Mouse (Mus musculus): Measurements from ENCODE around the gene Cuta. TPM values are rescaled to one million over a fixed set of nuclear protein-coding genes. Genes with fewer than 3 reads are reported as not detected.
A peak's percentile ranks its signal among the peaks of the same experiment; 100 is the strongest.

Cuta gene
- total RNA-seq, 2 experiments from 2014 or later: 78.8 TPM

- intact Hi-C loops (cut with DNase I): no loop called here
- no peak for DNase-seq
Observed at GRCm38 (mm10) chr17:26893492-26893891, 45.9 kb downstream of the Cuta start.

DNA sequence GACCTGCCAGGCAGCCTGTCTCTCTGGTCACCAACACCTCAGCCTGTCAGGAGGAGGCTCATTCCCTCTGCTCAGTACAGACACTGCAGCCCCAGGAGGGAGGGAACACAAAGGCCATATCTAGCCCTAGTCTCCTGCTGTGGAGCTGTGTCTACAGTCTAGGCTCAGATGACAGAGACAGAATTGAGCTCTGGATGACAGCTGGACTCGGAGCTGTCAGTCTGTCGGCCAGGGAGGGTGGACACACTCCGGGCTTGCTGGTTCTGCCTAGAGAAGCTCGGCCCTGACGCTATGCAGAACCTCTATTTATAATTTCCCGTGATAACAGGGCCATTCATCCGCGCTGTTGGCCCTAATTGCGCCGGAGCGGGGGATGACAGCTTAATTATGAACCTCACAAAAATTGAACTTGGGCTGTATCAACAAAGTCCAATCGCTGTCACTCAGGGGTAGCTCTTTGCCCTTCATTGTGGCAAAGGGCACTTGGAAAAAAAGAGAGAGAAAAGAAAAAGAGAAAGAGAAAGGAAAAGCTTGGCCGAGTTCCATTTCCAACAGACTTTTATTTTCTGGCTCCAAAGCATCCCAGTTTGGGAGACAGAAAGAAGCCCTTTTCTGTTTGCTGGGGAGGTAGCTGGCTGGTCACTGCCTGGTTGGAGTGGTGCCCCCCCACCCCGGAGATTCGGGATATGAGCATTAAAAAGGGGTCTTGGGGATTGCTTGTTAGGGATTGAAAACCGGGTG, 46.6 kb downstream of the Cuta start:
- intact Hi-C loops (cut with DNase I): no loop called here
- DNase-seq: no peak

GRCm38 (mm10) chr17:26887926-26888325, 51.4 kb downstream of the Cuta start:
- intact Hi-C loops (cut with DNase I): loop anchor here (5.0 to 10.0 kb wide), 2 partner anchors 96 to 213 kb away; no protein-coding TSS in a partner anchor
- DNase-seq: no peak

DNA sequence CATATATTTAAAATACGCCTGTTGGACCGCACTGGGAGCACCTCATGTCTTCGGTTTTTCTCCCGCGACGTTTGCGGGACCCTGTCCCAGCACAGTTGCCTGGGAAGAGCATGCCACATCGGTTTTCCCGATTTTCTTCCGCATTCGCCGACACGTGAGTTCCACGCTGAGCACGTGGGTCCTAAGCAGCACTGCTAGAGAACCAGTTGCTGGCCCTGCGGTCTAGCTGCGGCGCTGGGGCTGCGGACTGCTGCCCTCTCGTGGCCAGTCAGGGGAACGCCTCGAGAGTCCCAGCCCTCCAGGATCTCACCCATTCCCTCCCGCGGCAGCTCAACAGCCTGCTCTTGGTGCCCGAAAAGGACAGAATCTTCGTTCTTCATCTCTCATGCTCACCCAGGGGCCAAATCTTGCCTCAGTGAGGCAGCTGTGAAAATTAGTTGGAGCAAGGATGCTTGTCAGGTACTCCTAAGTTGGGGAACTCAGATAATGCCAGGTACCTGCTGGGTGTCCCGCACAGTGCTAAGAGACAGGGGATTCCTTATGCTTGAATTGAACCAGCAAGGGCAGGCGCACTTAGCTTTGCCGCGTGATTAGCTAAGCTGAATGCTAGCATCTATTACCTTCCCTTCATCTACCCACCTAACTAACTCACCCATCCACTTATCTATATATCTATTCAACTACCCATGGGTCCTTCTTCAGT, 53.2 kb downstream of the Cuta start:
- intact Hi-C loops (cut with DNase I): loop anchor here (5.0 to 10.0 kb wide), 2 partner anchors 94 to 211 kb away; no protein-coding TSS in a partner anchor
- peak; percentile 80 for DNase-seq

DNA sequence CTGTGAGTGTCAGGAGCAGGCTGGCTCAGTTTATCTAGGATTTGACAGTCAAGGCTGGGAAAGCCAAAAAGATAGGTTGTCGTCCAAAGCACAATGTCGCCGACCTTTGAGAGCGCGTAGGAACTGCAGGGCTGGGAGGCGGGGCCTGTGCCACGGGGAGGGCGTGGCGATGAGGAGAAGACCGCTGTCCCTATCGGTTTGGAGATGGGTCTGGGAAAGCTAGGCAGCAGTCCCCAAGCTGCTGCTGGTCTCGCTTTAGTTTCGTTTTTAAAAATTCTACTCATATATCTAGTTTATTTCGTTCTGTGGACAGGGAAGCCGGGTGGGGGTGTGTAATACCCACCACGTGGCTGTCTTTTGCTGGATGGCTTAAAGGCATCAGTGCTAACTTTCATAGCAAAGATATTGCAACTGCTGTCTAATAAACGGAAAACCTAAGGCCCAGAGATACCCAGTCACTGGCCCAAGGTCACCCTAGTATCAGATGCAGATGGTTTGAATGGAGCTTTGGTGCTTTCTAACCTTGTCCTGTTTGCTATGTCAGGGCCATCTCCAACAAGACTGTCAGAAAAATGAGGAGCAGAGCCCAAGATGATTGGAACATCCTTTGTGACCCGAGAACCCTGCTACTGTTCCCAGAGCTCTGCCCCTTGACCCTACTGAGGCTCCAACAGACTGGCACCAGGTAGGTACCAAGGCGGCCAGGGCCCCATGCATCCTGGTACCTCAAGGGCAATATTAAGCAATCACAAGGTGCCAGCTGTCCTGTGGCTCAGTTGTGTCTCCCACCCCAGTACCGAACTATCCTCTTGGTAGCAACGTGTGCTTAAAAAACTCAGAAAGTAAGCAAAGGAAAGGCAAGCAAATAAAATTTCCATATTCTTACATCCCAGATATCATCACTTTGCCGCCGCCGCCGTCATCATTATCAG, 54.1 kb downstream of the Cuta start:
- intact Hi-C loops (cut with DNase I): loop anchor here (5.0 to 10.0 kb wide), 2 partner anchors 93 to 210 kb away; no protein-coding TSS in a partner anchor
- peak; percentile 81 for DNase-seq

Small RNA genes lying within 50 kb of the gene (microRNA-seq; reads per million reads assigned to microRNA genes)
- gene Gm27775 (not detected), gene Mir3083 (19.6 reads per million, percentile 35 among the genes with 10 or more reads in this experiment), gene Mir6968 (4.2 reads per million, percentile 9 among the genes with 10 or more reads in this experiment)

Other genes starting within 250 kb of the Cuta start
- gene Crebrf, start 223.9 kb downstream of the Cuta start, total RNA-seq (2021): 10 to 100 TPM; 25.8 to 26.5 TPM
- gene Bnip1, start 158.5 kb downstream of the Cuta start, total RNA-seq (2021): 10 to 100 TPM; 39.1 to 42.9 TPM
- gene Nkx2-5, start 94.6 kb downstream of the Cuta start, total RNA-seq (2021): not detected
- gene Kifc5b, start 22.5 kb downstream of the Cuta start, total RNA-seq (2021): 1 to 10 TPM; 4.8 to 6.0 TPM
- gene Phf1, start 6.5 kb downstream of the Cuta start, total RNA-seq (2021): 10 to 100 TPM; 30.5 to 33.6 TPM
- 100 to 1,000 TPM; 350 to 366 TPM for gene Syngap1, start 1.7 kb upstream of the Cuta start, total RNA-seq (2021)
- gene Zbtb9, start 33.6 kb upstream of the Cuta start, total RNA-seq (2021): 10 to 100 TPM; 17.0 to 18.1 TPM
- 10 to 100 TPM; 30.0 to 33.9 TPM for gene Bak1, start 89.4 kb upstream of the Cuta start, total RNA-seq (2021)
- gene Itpr3, start 117.7 kb upstream of the Cuta start, total RNA-seq (2021): 1 to 10 TPM; 2.2 to 2.8 TPM
- gene Uqcc2, start 194.3 kb upstream of the Cuta start, total RNA-seq (2021): 100 to 1,000 TPM; 170 to 186 TPM
- not detected for gene Ip6k3, start 228.2 kb upstream of the Cuta start, total RNA-seq (2021)